Mouse (Mus musculus): ENCODE data around the gene Igsf8.
A peak's percentile ranks its signal among the peaks of the same experiment; 100 is the strongest.
"Not testable (repeated sequence)": the region's sequence is repeated elsewhere in the genome, so short reads cannot be mapped to it uniquely, and the experiment has no call there.

Igsf8 gene

GRCm38 (mm10) chr1:172261477-172262078, at the start of gene Igsf8:
TSS of gene Igsf8 (plus strand) at chr1:172261641.
- no peak for DNase-seq (ENCODE audit: low spot score)

GRCm38 (mm10) chr1:172212776-172213175, 48.7 kb upstream of the Igsf8 start:
- no peak for DNase-seq (ENCODE audit: low spot score)

DNA sequence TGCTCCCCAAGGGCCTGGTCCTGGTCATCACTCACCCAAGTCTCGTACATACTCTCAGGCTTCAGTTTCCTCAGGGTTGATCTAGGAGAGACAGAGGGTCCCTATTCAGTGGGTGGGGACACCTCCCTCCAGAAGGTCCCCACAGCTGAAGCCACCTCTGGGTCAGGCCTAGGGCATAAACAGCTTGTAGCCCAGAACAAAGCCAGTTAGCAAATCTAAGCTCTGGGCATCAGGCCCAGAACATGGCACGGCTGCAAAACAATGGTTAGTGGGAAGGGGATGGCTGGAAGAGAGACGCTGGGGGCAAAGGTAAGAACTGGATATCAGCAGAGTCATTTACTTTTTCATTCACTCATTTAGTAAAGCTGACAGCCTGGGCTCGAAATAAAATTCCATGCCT, 47.7 kb upstream of the Igsf8 start:
- no peak for DNase-seq (ENCODE audit: low spot score)

DNA sequence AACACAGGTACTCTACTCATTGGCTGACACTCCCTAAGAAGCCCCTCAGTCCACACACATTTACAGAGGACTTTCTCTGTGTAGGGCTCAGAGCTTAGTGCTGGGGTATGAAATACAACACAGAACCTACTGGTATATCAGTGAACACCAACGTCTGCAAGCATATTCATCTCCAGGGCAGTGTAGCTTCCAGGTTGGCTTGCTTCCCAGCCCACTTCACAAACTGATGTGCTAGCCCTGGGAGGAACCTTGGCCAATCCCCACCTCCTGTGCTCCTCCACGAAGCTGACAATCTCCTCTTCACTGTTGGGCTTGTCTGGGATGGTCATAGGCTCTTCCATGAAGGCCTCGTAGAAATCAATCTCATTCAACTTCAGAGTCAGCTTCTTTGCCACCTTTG, 46.7 kb upstream of the Igsf8 start:
- no peak for DNase-seq (ENCODE audit: low spot score)

- peak; percentile 97 for DNase-seq (ENCODE audit: low spot score)
Observed at GRCm38 (mm10) chr1:172217148-172217547, 44.3 kb upstream of the Igsf8 start.

GRCm38 (mm10) chr1:172218164-172218910, 43.1 kb upstream of the Igsf8 start:
- no peak for DNase-seq (ENCODE audit: low spot score)

GRCm38 (mm10) chr1:172219451-172220406, 41.7 kb upstream of the Igsf8 start, which contains the start of gene Casq1:
TSS of gene Casq1 (minus strand) at chr1:172219868.
- no peak for DNase-seq (ENCODE audit: low spot score)

DNA sequence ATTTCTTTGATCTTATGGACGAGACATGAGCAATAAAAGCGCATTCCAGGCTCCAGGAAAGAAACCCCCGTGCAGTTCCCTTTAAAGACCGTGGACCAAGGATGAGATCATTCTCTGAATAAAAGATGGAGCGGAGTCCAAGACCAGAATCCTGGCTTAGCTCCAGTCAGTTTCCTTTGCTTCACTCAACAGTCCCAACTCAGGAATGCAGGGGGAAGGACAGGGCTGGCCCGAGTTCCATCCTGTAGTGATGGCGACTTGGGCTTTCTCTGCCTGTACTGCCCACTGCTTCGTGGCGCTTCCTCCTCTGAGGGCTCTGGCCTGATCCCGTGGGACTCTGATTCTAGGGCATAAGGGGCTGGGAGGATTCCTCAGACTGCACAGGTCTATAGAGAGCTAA, 41.0 kb upstream of the Igsf8 start:
- peak; percentile 29 for DNase-seq (ENCODE audit: low spot score)

DNA sequence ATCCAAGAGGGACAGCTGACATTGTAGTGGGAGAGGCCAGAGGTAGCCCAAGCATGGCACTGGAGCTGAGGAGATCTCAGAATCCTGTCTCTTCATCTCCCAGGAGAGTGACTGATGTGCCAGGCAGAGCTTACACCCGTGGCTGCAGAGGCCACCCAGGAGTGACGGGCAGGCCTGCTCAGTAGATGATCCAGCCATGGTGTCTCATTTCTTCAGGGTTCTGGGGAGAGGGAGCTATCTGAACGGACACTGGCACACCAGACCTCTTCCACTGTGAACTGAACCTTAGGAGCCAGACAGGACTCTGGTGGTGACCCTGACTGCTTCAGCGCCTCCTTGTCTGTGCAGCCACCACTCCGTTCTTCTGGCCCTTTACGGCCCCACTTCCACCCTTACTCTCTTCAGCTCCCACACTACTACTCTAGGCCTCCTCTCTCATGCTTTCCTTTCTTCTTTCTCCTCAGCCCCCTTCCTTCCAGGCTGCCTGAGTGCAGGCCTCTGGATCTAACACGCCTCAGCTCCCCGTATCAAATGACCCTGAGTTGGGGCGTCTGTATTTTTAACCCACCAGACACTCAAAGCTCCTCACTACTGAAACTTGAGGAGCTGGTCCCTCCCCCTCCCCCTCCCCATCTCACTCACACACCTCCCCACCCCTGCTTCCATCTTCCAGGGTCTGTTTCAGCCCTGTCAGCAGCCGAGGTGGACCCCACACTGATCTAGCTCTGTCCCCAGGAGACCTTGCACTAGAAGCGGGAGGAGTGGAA, 40.0 kb upstream of the Igsf8 start:
- no peak for DNase-seq (ENCODE audit: low spot score)

DNA sequence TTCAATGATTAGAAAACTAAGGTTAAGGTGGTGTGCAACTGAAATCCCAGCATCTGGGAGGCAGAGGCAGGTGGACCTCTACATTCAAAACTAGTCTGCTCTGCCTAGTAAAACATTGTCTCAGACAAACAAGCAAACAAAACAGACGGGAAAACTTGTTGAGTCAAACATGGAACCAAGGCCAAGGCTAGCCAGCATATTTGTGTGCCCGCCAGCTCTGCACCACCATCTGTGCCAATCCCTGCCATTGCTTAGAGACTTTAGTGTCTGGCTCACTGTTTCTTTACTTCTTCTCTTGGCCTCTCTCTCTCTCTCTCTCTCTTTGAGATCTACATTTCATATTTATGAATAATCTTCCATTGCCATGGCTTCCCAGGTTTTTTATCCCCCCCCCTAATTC, 33.2 kb upstream of the Igsf8 start:
- DNase-seq (ENCODE audit: low spot score) = no peak

GRCm38 (mm10) chr1:172229215-172229614, 32.2 kb upstream of the Igsf8 start:
- no peak for DNase-seq (ENCODE audit: low spot score)

- no peak for DNase-seq (ENCODE audit: low spot score)
Observed at GRCm38 (mm10) chr1:172240945-172241708, 20.3 kb upstream of the Igsf8 start.

GRCm38 (mm10) chr1:172242401-172242800, 19.0 kb upstream of the Igsf8 start:
- DNase-seq (ENCODE audit: low spot score) = no peak

- DNase-seq (ENCODE audit: low spot score) = no peak
Observed at GRCm38 (mm10) chr1:172243547-172244205, 17.8 kb upstream of the Igsf8 start.

GRCm38 (mm10) chr1:172244645-172245044, 16.8 kb upstream of the Igsf8 start:
- not testable (repeated sequence) for DNase-seq (ENCODE audit: low spot score)

- no peak for DNase-seq (ENCODE audit: low spot score)
Observed at GRCm38 (mm10) chr1:172247216-172247615, 14.2 kb upstream of the Igsf8 start.

- no peak for DNase-seq (ENCODE audit: low spot score)
Observed at GRCm38 (mm10) chr1:172247679-172248078, 13.8 kb upstream of the Igsf8 start.

DNA sequence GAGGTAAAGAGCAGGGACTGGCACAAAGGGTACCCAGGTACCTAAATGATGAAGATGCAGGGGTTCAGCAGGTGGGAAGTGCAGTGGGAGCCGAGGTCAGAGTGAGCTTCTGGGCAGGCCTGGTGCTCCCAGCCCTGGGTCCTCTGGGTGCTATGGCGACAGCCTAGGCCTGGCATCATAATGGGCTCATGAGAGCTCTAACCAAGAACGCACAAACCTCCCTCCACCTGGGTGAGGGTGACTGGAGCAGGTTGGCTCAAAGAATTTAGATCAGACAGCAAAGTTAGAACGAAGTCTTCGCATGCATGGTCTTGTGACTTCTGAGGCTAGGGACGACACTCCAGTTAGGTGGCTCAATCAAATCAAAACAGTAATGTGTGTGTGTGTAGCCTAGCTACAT, 3.1 kb upstream of the Igsf8 start, which contains the start of gene Atp1a4:
Atp1a4 (minus strand) TSS at position 101 of the 400 bp plus-strand sequence.
- no peak for DNase-seq (ENCODE audit: low spot score)

DNA sequence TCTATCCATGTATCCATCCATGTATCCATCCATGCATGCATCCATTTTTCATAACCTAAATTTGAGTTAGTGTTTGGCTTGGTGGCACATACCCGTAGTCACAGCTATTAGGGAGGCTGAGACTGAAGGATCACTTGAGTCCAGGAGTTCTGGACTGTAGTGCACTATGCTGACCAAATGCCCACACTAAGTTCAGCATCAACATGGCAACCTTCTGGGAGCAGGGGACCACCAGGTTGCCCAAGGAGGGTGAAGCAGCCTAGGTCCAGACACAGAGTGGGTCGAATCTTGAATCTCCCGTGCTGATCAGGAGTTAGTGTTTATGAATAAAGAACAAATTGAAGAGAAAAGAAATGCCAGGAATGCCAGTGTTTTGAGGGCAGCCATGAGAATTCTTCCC, 9.8 kb downstream of the Igsf8 start:
- no peak for DNase-seq (ENCODE audit: low spot score)

DNA sequence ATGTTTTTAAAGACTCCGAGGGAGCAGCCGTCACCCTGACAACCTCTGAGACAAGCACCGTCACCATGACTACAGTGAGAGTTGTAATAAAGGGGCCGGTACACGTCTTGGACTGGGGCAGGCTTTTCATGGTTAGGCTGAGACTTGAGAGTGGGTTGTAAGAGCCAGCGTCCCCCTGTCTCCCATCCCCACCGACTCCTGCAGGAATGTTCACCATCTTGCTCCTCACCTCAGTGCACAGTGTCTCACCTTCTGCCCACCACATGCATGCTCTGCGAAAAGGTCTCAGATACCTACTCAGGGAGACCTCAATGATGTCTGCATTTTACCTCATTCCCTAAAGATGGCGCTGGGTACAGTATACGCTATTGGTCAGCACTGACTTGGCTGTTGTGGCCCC, 10.3 kb downstream of the Igsf8 start:
- DNase-seq (ENCODE audit: low spot score) = no peak

All from urinary bladder, postnatal 25 days (tissue).